Mouse (Mus musculus): ENCODE results near the gene Slc1a5.
A peak's percentile ranks its signal among the peaks of the same experiment; 100 is the strongest.

The Slc1a5 gene

GRCm38 (mm10) chr7:16780825-16781554, at the start of gene Slc1a5:
TSS of gene Slc1a5 (plus strand) at chr7:16781340.
- DNase-seq (ENCODE audit: low spot score), result peak; percentile 97

- no peak for DNase-seq (ENCODE audit: low spot score)
Observed at GRCm38 (mm10) chr7:16731893-16732422, 49.2 kb upstream of the Slc1a5 start.

GRCm38 (mm10) chr7:16737606-16738072, 43.5 kb upstream of the Slc1a5 start:
- no peak for DNase-seq (ENCODE audit: low spot score)

GRCm38 (mm10) chr7:16738073-16738696, 43.0 kb upstream of the Slc1a5 start, which contains the start of gene Ap2s1:
TSS of gene Ap2s1 (plus strand) at chr7:16738410.
- peak; percentile 99 for DNase-seq (ENCODE audit: low spot score)

GRCm38 (mm10) chr7:16739056-16739604, 42.0 kb upstream of the Slc1a5 start:
- DNase-seq (ENCODE audit: low spot score), result no peak

GRCm38 (mm10) chr7:16745373-16745772, 35.8 kb upstream of the Slc1a5 start:
- no peak for DNase-seq (ENCODE audit: low spot score)

- peak; percentile 85 for DNase-seq (ENCODE audit: low spot score)
Observed at GRCm38 (mm10) chr7:16746093-16746492, 35.0 kb upstream of the Slc1a5 start.

- DNase-seq (ENCODE audit: low spot score), result no peak
Observed at GRCm38 (mm10) chr7:16747656-16748055, 33.5 kb upstream of the Slc1a5 start.

- no peak for DNase-seq (ENCODE audit: low spot score)
Observed at GRCm38 (mm10) chr7:16752016-16752415, 29.1 kb upstream of the Slc1a5 start.

- no peak for DNase-seq (ENCODE audit: low spot score)
Observed at GRCm38 (mm10) chr7:16755362-16756017, 25.6 kb upstream of the Slc1a5 start.

- peak; percentile 46 for DNase-seq (ENCODE audit: low spot score)
Observed at GRCm38 (mm10) chr7:16758872-16759574, 22.1 kb upstream of the Slc1a5 start.

GRCm38 (mm10) chr7:16760292-16760691, 20.8 kb upstream of the Slc1a5 start:
- no peak for DNase-seq (ENCODE audit: low spot score)

- no peak for DNase-seq (ENCODE audit: low spot score)
Observed at GRCm38 (mm10) chr7:16761005-16761481, 20.1 kb upstream of the Slc1a5 start.

- no peak for DNase-seq (ENCODE audit: low spot score)
Observed at GRCm38 (mm10) chr7:16761630-16762029, 19.5 kb upstream of the Slc1a5 start.

- no peak for DNase-seq (ENCODE audit: low spot score)
Observed at GRCm38 (mm10) chr7:16763463-16764218, 17.5 kb upstream of the Slc1a5 start.

GRCm38 (mm10) chr7:16766443-16766842, 14.7 kb upstream of the Slc1a5 start:
- DNase-seq (ENCODE audit: low spot score), result no peak

- no peak for DNase-seq (ENCODE audit: low spot score)
Observed at GRCm38 (mm10) chr7:16775888-16776287, 5.3 kb upstream of the Slc1a5 start.

- DNase-seq (ENCODE audit: low spot score), result no peak
Observed at GRCm38 (mm10) chr7:16780076-16780475, 1.1 kb upstream of the Slc1a5 start.

GRCm38 (mm10) chr7:16781555-16781815, 345 bp downstream of the Slc1a5 start:
- no peak for DNase-seq (ENCODE audit: low spot score)

- peak; percentile 47 for DNase-seq (ENCODE audit: low spot score)
Observed at GRCm38 (mm10) chr7:16781816-16782554, 845 bp downstream of the Slc1a5 start.

All from retina, embryonic 14.5 days (tissue).